Mouse (Mus musculus): ENCODE data around the gene Pdrg1. TPM values are rescaled to one million over a fixed set of nuclear protein-coding genes. Genes with fewer than 3 reads are reported as not detected.
A peak's percentile ranks its signal among the peaks of the same experiment; 100 is the strongest.

The Pdrg1 gene
- total RNA-seq, 2 experiments from 2014 or later = 110 to 116 TPM

GRCm38 (mm10) chr2:152976991-152977390 is 38.2 kb downstream of the Pdrg1 start:
- no peak for DNase-seq (ENCODE audit: low spot score)
- intact Hi-C loops (cut with DNase I) = no loop called here

- intact Hi-C loops (cut with DNase I) = no loop called here
- DNase-seq (ENCODE audit: low spot score) = no peak
Observed at GRCm38 (mm10) chr2:152965555-152965954, 49.7 kb downstream of the Pdrg1 start.

GRCm38 (mm10) chr2:152962091-152962793 is 53.0 kb downstream of the Pdrg1 start, which contains the start of gene Ttll9:
Ttll9 (plus strand) TSS chr2:152962485.
- intact Hi-C loops (cut with DNase I) = no loop called here
- DNase-seq (ENCODE audit: low spot score) = peak; percentile 46

Other genes with a start within 250 kb of the Pdrg1 start
- gene Bcl2l1, start 183.7 kb downstream of the Pdrg1 start, total RNA-seq (2021) = 10 to 100 TPM; 58.6 to 59.0 TPM
- 1 to 10 TPM; 1.5 to 1.6 TPM for gene Tpx2, start 167.5 kb downstream of the Pdrg1 start, total RNA-seq (2021)
- gene Mylk2, start 104.1 kb downstream of the Pdrg1 start, total RNA-seq (2021) = under 1 TPM in 1 of 2 experiments, not detected in 1; 0.13 TPM
- gene Foxs1, start 82.2 kb downstream of the Pdrg1 start, total RNA-seq (2021) = 1 to 10 TPM; 3.7 TPM
- under 1 TPM in 1 of 2 experiments, not detected in 1; 0.20 TPM for gene Dusp15, start 63.7 kb downstream of the Pdrg1 start, total RNA-seq (2021)
- not detected for gene Ttll9, start 52.9 kb downstream of the Pdrg1 start, total RNA-seq (2021)
- not detected for gene Xkr7, start 16.4 kb upstream of the Pdrg1 start, total RNA-seq (2021)
- 10 to 100 TPM; 15.8 to 16.7 TPM for gene Ccm2l, start 50.5 kb upstream of the Pdrg1 start, total RNA-seq (2021)
- gene Hck, start 93.0 kb upstream of the Pdrg1 start, total RNA-seq (2021) = 1 to 10 TPM; 1.1 to 1.4 TPM
- gene Tm9sf4, start 145.9 kb upstream of the Pdrg1 start, total RNA-seq (2021) = 10 to 100 TPM; 47.5 to 51.3 TPM
- 1 to 10 TPM; 1.4 to 1.5 TPM for gene Tspyl3, start 210.0 kb upstream of the Pdrg1 start, total RNA-seq (2021)
- 1 to 10 TPM; 4.6 to 4.8 TPM for gene Plagl2, start 226.0 kb upstream of the Pdrg1 start, total RNA-seq (2021)
- gene Pofut1, start 226.1 kb upstream of the Pdrg1 start, total RNA-seq (2021) = 10 to 100 TPM; 13.6 to 13.7 TPM

All from heart, postnatal 25 days (tissue).